Mouse (Mus musculus): ENCODE results near the gene Cacna1h. TPM values are rescaled to one million over a fixed set of nuclear protein-coding genes. Genes with fewer than 3 reads are reported as not detected.
A peak's percentile ranks its signal among the peaks of the same experiment; 100 is the strongest.

The Cacna1h gene
- polyA plus RNA-seq (2015; fragmentation: Nextera tagmentation; extraction: Ambion mirVana) = 12.0 and 12.6 TPM in 2 replicates

- Histone ChIP-seq H3K9ac (peak within 1 kb of the TSS; percentile 93), H3K36me3 (peaks cover 3% of the 10 kb centered on the region; the same call in 1 of the 2 replicates), H3K4me3 (peak within 1 kb of the TSS; percentile 85), H3K9me3 (no peaks in the 10 kb centered on the region), H3K4me1 (replicated peaks) (peaks cover 50% of the 10 kb centered on the region), H3K27me3 (peaks cover 49% of the 10 kb centered on the region), H3K27ac (replicated peaks) (peak within 1 kb of the TSS; percentile 89), H3K4me2 (peak within 1 kb of the TSS; percentile 82)
- WGBS = 0% methylated on average over 58 of the region's 103 CpGs
- peak; percentile 88 for ATAC-seq (ENCODE audit: low read depth)
These were observed at the start of gene Cacna1h for GRCm38 (mm10) chr17:25433617-25434606. TSS of gene Cacna1h (minus strand) at chr17:25433783.

GRCm38 (mm10) chr17:25482092-25482491 lies 48.5 kb upstream of the Cacna1h start:
- 75% methylated on average over 6 of the region's 6 CpGs for WGBS
- no peak overlapping the region for H3K9ac ChIP-seq
- no peak overlapping the region for H3K4me3 ChIP-seq
- no peaks in the 10 kb centered on the region for H3K9me3 ChIP-seq
- no peak overlapping the region for H3K27ac ChIP-seq (replicated peaks)
- peaks cover 35% of the 10 kb centered on the region; the same call in 1 of the 2 replicates for H3K27me3 ChIP-seq
- no peak overlapping the region for H3K4me2 ChIP-seq
- no peaks in the 10 kb centered on the region for H3K36me3 ChIP-seq
- 0 out of 2 replicates have a peak, but pooled peaks cover 3% of the 10 kb centered on the region for H3K4me1 ChIP-seq (replicated peaks)
- no peak for ATAC-seq (ENCODE audit: low read depth)

GRCm38 (mm10) chr17:25480820-25481219 lies 47.2 kb upstream of the Cacna1h start:
- Histone ChIP-seq H3K4me1 (replicated peaks) (no peaks in the 10 kb centered on the region; the same call in 1 of the 2 replicates), H3K4me3 (no peak overlapping the region), H3K4me2 (no peak overlapping the region), H3K27me3 (peaks cover 43% of the 10 kb centered on the region), H3K36me3 (no peaks in the 10 kb centered on the region), H3K9ac (no peak overlapping the region), H3K27ac (replicated peaks) (no peak overlapping the region), H3K9me3 (no peaks in the 10 kb centered on the region)
- 78% methylated on average over 4 of the region's 4 CpGs for WGBS
- no peak for ATAC-seq (ENCODE audit: low read depth)

GRCm38 (mm10) chr17:25480152-25480551 lies 46.6 kb upstream of the Cacna1h start:
- 40% methylated on average over 8 of the region's 8 CpGs for WGBS
- peaks cover 50% of the 10 kb centered on the region for H3K27me3 ChIP-seq
- no peak for ATAC-seq (ENCODE audit: low read depth)

GRCm38 (mm10) chr17:25475946-25476744 lies 42.6 kb upstream of the Cacna1h start:
- no peak for ATAC-seq (ENCODE audit: low read depth)
- WGBS = 35% methylated on average over 19 of the region's 19 CpGs
- Histone ChIP-seq H3K9me3 (no peaks in the 10 kb centered on the region), H3K4me3 (no peak overlapping the region), H3K27ac (replicated peaks) (no peak overlapping the region), H3K27me3 (peaks cover 74% of the 10 kb centered on the region), H3K36me3 (no peaks in the 10 kb centered on the region), H3K9ac (no peak overlapping the region), H3K4me2 (no peak overlapping the region), H3K4me1 (replicated peaks) (peaks cover 8% of the 10 kb centered on the region)

More at GRCm38 (mm10) chr17:25480152-25480551, 46.6 kb upstream of the Cacna1h start:
- Histone ChIP-seq H3K36me3 (no peaks in the 10 kb centered on the region), H3K9me3 (no peaks in the 10 kb centered on the region), H3K4me3 (no peak overlapping the region), H3K9ac (no peak overlapping the region), H3K4me2 (no peak overlapping the region), H3K27ac (replicated peaks) (no peak overlapping the region), H3K4me1 (replicated peaks) (no peaks in the 10 kb centered on the region; the same call in 1 of the 2 replicates)

GRCm38 (mm10) chr17:25474330-25475077 lies 40.9 kb upstream of the Cacna1h start:
- 0 out of 2 replicates have a peak, but pooled peaks have one; percentile 23 for ATAC-seq (ENCODE audit: low read depth)
- 3% methylated on average over 38 of the region's 38 CpGs for WGBS
- Histone ChIP-seq H3K4me2 (peak overlapping the region; percentile 65), H3K27me3 (peaks cover 79% of the 10 kb centered on the region), H3K9ac (peak overlapping the region; percentile 60; the same call in 1 of the 2 replicates), H3K9me3 (no peaks in the 10 kb centered on the region), H3K27ac (replicated peaks) (no peak overlapping the region), H3K36me3 (no peaks in the 10 kb centered on the region), H3K4me3 (peak overlapping the region; percentile 32), H3K4me1 (replicated peaks) (peaks cover 8% of the 10 kb centered on the region)

GRCm38 (mm10) chr17:25472044-25472443 lies 38.5 kb upstream of the Cacna1h start:
- no peak overlapping the region for H3K4me3 ChIP-seq
- WGBS = 62% methylated on average over 14 of the region's 14 CpGs
- no peaks in the 10 kb centered on the region for H3K36me3 ChIP-seq
- H3K9ac ChIP-seq = no peak overlapping the region
- no peaks in the 10 kb centered on the region for H3K9me3 ChIP-seq
- peaks cover 69% of the 10 kb centered on the region for H3K27me3 ChIP-seq
- no peak overlapping the region for H3K4me2 ChIP-seq
- no peak for ATAC-seq (ENCODE audit: low read depth)
- peaks cover 8% of the 10 kb centered on the region for H3K4me1 ChIP-seq (replicated peaks)
- H3K27ac ChIP-seq (replicated peaks) = 0 out of 2 replicates have a peak overlapping the region, but pooled peaks have one; percentile 18

GRCm38 (mm10) chr17:25471418-25471817 lies 37.8 kb upstream of the Cacna1h start:
- Histone ChIP-seq H3K9ac (no peak overlapping the region), H3K4me3 (no peak overlapping the region), H3K9me3 (no peaks in the 10 kb centered on the region), H3K27ac (replicated peaks) (0 out of 2 replicates have a peak overlapping the region, but pooled peaks have one; percentile 18), H3K27me3 (peaks cover 63% of the 10 kb centered on the region), H3K4me1 (replicated peaks) (peaks cover 8% of the 10 kb centered on the region), H3K4me2 (no peak overlapping the region), H3K36me3 (no peaks in the 10 kb centered on the region)
- 36% methylated on average over 8 of the region's 8 CpGs for WGBS
- no peak for ATAC-seq (ENCODE audit: low read depth)

GRCm38 (mm10) chr17:25469798-25470197 lies 36.2 kb upstream of the Cacna1h start:
- Histone ChIP-seq H3K9ac (no peak overlapping the region), H3K4me2 (no peak overlapping the region), H3K4me3 (no peak overlapping the region), H3K27me3 (peaks cover 51% of the 10 kb centered on the region), H3K4me1 (replicated peaks) (peaks cover 8% of the 10 kb centered on the region), H3K36me3 (no peaks in the 10 kb centered on the region), H3K27ac (replicated peaks) (no peak overlapping the region), H3K9me3 (no peaks in the 10 kb centered on the region)
- ATAC-seq (ENCODE audit: low read depth) = 0 out of 2 replicates have a peak, but pooled peaks have one; percentile 42
- WGBS = 31% methylated on average over 8 of the region's 8 CpGs

GRCm38 (mm10) chr17:25468301-25468700 lies 34.7 kb upstream of the Cacna1h start:
- no peaks in the 10 kb centered on the region for H3K9me3 ChIP-seq
- H3K36me3 ChIP-seq = no peaks in the 10 kb centered on the region
- no peak overlapping the region for H3K4me3 ChIP-seq
- 69% methylated on average over 6 of the region's 6 CpGs for WGBS
- H3K4me1 ChIP-seq (replicated peaks) = no peaks in the 10 kb centered on the region; the same call in 1 of the 2 replicates
- no peak overlapping the region for H3K4me2 ChIP-seq
- H3K9ac ChIP-seq = no peak overlapping the region
- H3K27ac ChIP-seq (replicated peaks) = no peak overlapping the region
- H3K27me3 ChIP-seq = peaks cover 36% of the 10 kb centered on the region
- no peak for ATAC-seq (ENCODE audit: low read depth)

- Histone ChIP-seq H3K27me3 (peaks cover 31% of the 10 kb centered on the region), H3K4me3 (no peak overlapping the region), H3K27ac (replicated peaks) (no peak overlapping the region), H3K9ac (no peak overlapping the region), H3K9me3 (no peaks in the 10 kb centered on the region), H3K4me2 (no peak overlapping the region), H3K36me3 (no peaks in the 10 kb centered on the region), H3K4me1 (replicated peaks) (peaks cover 5% of the 10 kb centered on the region)
- no peak for ATAC-seq (ENCODE audit: low read depth)
- WGBS = 75% methylated on average over 6 of the region's 6 CpGs
These were observed 34.2 kb upstream of the Cacna1h start for GRCm38 (mm10) chr17:25467781-25468180.

Measured in neural tube, embryonic 13.5 days (tissue).